Mouse (Mus musculus): ENCODE data around the gene Iqcf3. TPM values are rescaled to one million over a fixed set of nuclear protein-coding genes. Genes with fewer than 3 reads are reported as not detected.

Gene Iqcf3
- polyA plus RNA-seq, 1 experiment from 2014 or later, result not detected

DNA sequence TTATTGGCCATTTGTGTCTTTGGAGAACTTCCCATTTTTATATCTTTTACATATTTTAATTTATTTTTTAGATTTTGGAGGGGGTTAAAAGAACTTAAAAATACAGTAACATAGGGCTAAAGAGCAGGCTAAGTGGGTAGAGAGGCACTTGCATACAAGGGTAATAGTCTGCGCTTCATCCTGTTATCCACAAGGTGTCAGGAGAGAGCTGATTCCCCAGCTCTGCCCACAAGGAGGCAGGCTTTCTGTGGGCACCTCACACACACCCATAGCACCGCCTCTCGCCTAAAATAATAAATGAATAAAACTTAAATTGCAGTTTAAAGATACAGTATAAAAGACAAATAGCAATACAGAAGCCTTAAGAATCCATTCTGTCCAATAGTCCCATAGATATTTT is 29.6 kb downstream of the Iqcf3 start:
- 23% methylated on average over 3 of the region's 3 CpGs for WGBS
- no peaks in the 10 kb centered on the region for H3K27me3 ChIP-seq (ENCODE audit: control insufficient read depth, insufficient read depth, low read length)

DNA sequence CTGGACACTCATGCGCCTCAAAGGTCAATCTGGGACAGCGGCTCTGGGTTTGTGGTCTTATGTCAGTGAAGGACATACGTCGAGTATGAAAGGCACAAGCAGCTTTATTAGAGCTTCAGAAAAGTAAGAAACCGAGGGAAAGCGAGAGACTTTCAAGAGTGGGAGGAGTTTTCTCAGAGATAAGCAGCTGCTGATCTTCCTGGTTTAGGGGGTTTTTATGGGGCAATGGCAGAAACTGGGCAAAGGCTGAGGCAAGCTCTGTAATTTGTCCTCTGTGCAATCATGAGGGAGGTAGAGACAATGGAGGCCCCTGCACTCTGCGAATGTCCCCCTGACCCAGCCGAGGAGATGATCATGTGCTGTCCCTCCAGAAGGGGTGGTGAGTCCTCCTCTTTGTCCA is 41.5 kb downstream of the Iqcf3 start:
- no peak for DNase-seq (ENCODE audit: low spot score)
- no peaks in the 10 kb centered on the region for H3K9me3 ChIP-seq (ENCODE audit: control insufficient read depth, low read length)
- no peak for ATAC-seq (replicated peaks; ENCODE audit: low FRiP score)
- H3K36me3 ChIP-seq (ENCODE audit: control insufficient read depth, insufficient read depth, low read length), result no peaks in the 10 kb centered on the region
- no peaks in the 10 kb centered on the region for H3K27me3 ChIP-seq (ENCODE audit: control insufficient read depth, insufficient read depth, low read length)
- no peak overlapping the region for H3K4me2 ChIP-seq (ENCODE audit: low read depth, low read length, severe bottlenecking)
- H3K4me3 ChIP-seq (ENCODE audit: low read depth, low read length), result no peak overlapping the region
- no peak overlapping the region for H3K27ac ChIP-seq (ENCODE audit: low read depth, low read length)
- WGBS, result 83% methylated on average over 8 of the region's 8 CpGs
- H3K9ac ChIP-seq (ENCODE audit: low read length), result no peak overlapping the region
- no peaks in the 10 kb centered on the region for H3K4me1 ChIP-seq (replicated peaks; ENCODE audit: control insufficient read depth, insufficient read depth, low read length)

More for the DNA sequence above, 29.6 kb downstream of the Iqcf3 start:
- no peaks in the 10 kb centered on the region for H3K36me3 ChIP-seq (ENCODE audit: control insufficient read depth, insufficient read depth, low read length)
- H3K4me2 ChIP-seq (ENCODE audit: low read depth, low read length, severe bottlenecking), result no peak overlapping the region
- no peaks in the 10 kb centered on the region for H3K9me3 ChIP-seq (ENCODE audit: control insufficient read depth, low read length)
- DNase-seq (ENCODE audit: low spot score) (peak; percentile 69), ATAC-seq (replicated peaks; ENCODE audit: low FRiP score) (no peak)
- no peak overlapping the region for H3K4me3 ChIP-seq (ENCODE audit: low read depth, low read length)
- no peak overlapping the region for H3K27ac ChIP-seq (ENCODE audit: low read depth, low read length)
- H3K4me1 ChIP-seq (replicated peaks; ENCODE audit: control insufficient read depth, insufficient read depth, low read length), result no peaks in the 10 kb centered on the region
- H3K9ac ChIP-seq (ENCODE audit: low read length), result no peak overlapping the region

DNA sequence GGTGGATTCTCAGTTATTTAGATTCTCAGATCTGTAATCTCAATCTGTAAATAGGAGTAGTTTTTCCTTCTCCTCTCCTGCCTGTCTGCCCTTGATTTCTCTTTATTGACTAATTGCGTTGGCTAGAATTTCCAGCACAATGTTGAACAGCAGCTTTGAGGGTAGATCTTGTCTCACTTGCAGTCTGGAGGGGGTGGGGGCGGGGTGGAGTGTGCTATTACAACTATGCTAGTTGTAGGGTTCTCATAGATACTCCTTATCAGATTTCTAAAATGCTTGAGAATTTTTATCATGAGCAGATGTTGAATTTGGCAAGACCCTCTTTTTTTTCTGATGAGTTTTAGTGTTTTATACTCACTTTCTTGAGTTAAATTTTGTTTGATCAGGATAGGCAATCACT is 42.0 kb downstream of the Iqcf3 start:
- no peaks in the 10 kb centered on the region for H3K36me3 ChIP-seq (ENCODE audit: control insufficient read depth, insufficient read depth, low read length)
- H3K9ac ChIP-seq (ENCODE audit: low read length), result no peak overlapping the region
- no peak overlapping the region for H3K27ac ChIP-seq (ENCODE audit: low read depth, low read length)
- no peaks in the 10 kb centered on the region for H3K27me3 ChIP-seq (ENCODE audit: control insufficient read depth, insufficient read depth, low read length)
- H3K9me3 ChIP-seq (ENCODE audit: control insufficient read depth, low read length), result no peaks in the 10 kb centered on the region
- H3K4me1 ChIP-seq (replicated peaks; ENCODE audit: control insufficient read depth, insufficient read depth, low read length), result no peaks in the 10 kb centered on the region
- H3K4me3 ChIP-seq (ENCODE audit: low read depth, low read length), result no peak overlapping the region
- DNase-seq (ENCODE audit: low spot score), result no peak
- no peak for ATAC-seq (replicated peaks; ENCODE audit: low FRiP score)
- 80% methylated on average over 2 of the region's 2 CpGs for WGBS
- H3K4me2 ChIP-seq (ENCODE audit: low read depth, low read length, severe bottlenecking), result no peak overlapping the region

DNA sequence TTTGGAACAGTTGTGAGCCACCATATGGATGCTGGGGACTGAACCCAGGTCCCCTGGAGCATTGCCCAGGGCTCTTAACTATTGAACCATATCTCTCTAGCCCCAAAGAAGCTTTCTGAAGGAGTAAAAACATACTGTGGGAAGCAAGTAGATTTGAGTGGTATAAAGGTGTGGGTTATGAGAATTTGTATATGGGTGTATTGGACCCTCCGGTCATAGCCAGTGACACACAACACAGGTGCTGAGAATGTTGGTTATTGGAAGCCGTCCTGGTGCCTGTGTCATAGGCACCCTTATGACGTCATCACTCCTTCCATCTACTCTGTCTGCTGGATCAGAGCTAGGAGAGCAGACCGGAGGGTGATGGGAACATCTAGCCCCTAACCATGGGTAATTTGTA is 47.2 kb downstream of the Iqcf3 start, which contains the start of gene Iqcf5:
Gene Iqcf5 (plus strand): TSS at position 301 of the 400 bp plus-strand sequence.
- Histone ChIP-seq H3K9me3 (ENCODE audit: control insufficient read depth, low read length) (no peaks in the 10 kb centered on the region), H3K27me3 (ENCODE audit: control insufficient read depth, insufficient read depth, low read length) (no peaks in the 10 kb centered on the region), H3K4me3 (ENCODE audit: low read depth, low read length) (no peak within 1 kb of the TSS), H3K9ac (ENCODE audit: low read length) (no peak within 1 kb of the TSS), H3K4me2 (ENCODE audit: low read depth, low read length, severe bottlenecking) (no peak within 1 kb of the TSS), H3K27ac (ENCODE audit: low read depth, low read length) (no peak within 1 kb of the TSS), H3K36me3 (ENCODE audit: control insufficient read depth, insufficient read depth, low read length) (no peaks in the 10 kb centered on the region), H3K4me1 (replicated peaks; ENCODE audit: control insufficient read depth, insufficient read depth, low read length) (no peaks in the 10 kb centered on the region)
- WGBS, result 85% methylated on average over 4 of the region's 4 CpGs
- DNase-seq (ENCODE audit: low spot score) (no peak), ATAC-seq (replicated peaks; ENCODE audit: low FRiP score) (no peak)

DNA sequence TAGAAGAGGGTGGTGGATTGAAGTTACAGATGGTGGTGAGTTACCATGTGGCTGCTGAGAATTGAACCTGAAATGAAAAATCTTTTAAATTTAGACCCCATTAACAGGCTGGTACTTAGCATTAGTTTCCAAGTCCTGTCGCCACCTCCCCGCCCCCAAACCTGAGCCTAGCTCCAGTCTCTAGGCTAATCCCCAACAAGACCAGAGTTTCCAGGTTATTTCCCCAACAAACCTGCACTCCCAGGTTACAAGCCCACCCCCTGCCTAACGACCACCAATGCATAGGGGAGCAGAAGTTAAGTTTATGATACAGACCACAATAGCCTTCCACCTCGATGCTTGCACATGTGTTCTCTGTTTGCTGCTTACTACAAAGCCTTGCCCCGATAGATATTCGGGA is 47.9 kb downstream of the Iqcf3 start:
- H3K4me2 ChIP-seq (ENCODE audit: low read depth, low read length, severe bottlenecking), result no peak overlapping the region
- no peak overlapping the region for H3K4me3 ChIP-seq (ENCODE audit: low read depth, low read length)
- WGBS, result 80% methylated on average over 6 of the region's 6 CpGs
- H3K36me3 ChIP-seq (ENCODE audit: control insufficient read depth, insufficient read depth, low read length), result no peaks in the 10 kb centered on the region
- ATAC-seq (replicated peaks; ENCODE audit: low FRiP score) (no peak), DNase-seq (ENCODE audit: low spot score) (no peak)
- H3K9me3 ChIP-seq (ENCODE audit: control insufficient read depth, low read length), result no peaks in the 10 kb centered on the region
- H3K27me3 ChIP-seq (ENCODE audit: control insufficient read depth, insufficient read depth, low read length), result no peaks in the 10 kb centered on the region
- no peak overlapping the region for H3K27ac ChIP-seq (ENCODE audit: low read depth, low read length)
- H3K9ac ChIP-seq (ENCODE audit: low read length), result no peak overlapping the region
- no peaks in the 10 kb centered on the region for H3K4me1 ChIP-seq (replicated peaks; ENCODE audit: control insufficient read depth, insufficient read depth, low read length)

DNA sequence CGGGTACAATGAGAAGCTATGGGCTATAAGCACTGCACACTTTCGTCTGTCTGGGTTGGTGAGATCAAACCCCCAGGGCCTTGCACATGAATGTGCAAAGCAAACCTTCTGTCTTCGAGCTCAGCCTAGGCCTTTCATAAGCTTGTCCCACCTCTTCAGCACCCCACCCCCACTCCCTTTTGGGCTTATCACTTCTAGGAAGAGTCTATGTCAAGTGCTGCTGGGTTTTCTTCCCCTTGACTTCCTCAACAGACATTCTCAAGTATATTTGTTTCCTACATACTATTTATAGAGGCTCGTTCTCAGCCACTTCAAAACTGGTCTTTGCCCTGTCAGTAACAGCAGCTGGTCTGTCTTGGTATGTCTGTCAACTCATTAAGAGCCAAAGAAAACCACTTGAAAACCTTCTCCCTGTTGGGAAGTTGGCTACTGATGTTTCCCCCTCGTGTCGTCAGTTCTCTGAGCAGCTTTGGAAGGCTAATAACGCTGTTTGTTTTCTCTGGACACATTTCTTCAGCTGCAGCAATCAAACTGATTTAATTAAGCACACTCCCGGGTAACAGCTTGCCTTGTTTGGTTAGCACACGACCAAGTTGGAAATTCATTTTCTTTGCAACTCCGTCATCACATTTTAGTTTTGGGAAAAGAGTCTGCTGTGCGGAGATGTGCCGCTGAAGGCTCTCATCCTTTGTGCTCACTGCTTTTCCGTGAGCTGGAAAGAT is 48.5 kb downstream of the Iqcf3 start:
- ATAC-seq (replicated peaks; ENCODE audit: low FRiP score), result no peak
- whole genome bisulfite sequencing, result 69% methylated on average over 13 of the region's 13 CpGs
- DNase-seq (ENCODE audit: low spot score), result no peak

DNA sequence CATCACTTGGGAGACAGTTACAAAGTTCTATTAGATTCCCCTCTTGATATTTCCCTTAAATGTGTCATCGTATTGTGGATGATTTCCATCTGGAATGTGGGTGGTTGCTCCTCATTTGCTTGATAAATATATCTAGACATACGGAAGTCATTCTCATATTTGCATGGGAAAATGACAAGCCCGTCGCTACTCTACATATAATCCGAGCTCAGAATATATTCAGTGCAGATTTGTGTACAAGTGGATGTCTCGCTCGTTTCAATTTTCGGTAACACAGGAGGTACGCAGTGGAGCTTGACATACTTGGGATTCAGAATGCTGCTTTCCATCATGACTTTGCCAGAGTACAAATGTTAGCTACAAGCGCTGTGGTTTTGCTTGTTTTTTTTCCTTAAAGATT is 52.1 kb downstream of the Iqcf3 start:
- ATAC-seq (replicated peaks; ENCODE audit: low FRiP score) (no peak), DNase-seq (ENCODE audit: low spot score) (no peak)
- Histone ChIP-seq H3K9ac (ENCODE audit: low read length) (no peak overlapping the region), H3K4me3 (ENCODE audit: low read depth, low read length) (no peak overlapping the region), H3K4me2 (ENCODE audit: low read depth, low read length, severe bottlenecking) (no peak overlapping the region), H3K27ac (ENCODE audit: low read depth, low read length) (no peak overlapping the region), H3K36me3 (ENCODE audit: control insufficient read depth, insufficient read depth, low read length) (no peaks in the 10 kb centered on the region), H3K27me3 (ENCODE audit: control insufficient read depth, insufficient read depth, low read length) (no peaks in the 10 kb centered on the region), H3K9me3 (ENCODE audit: control insufficient read depth, low read length) (no peaks in the 10 kb centered on the region), H3K4me1 (replicated peaks; ENCODE audit: control insufficient read depth, insufficient read depth, low read length) (no peaks in the 10 kb centered on the region)
- WGBS, result 90% methylated on average over 10 of the region's 10 CpGs

More for the DNA sequence above, 48.5 kb downstream of the Iqcf3 start:
- Histone ChIP-seq H3K9ac (ENCODE audit: low read length) (no peak overlapping the region), H3K27me3 (ENCODE audit: control insufficient read depth, insufficient read depth, low read length) (no peaks in the 10 kb centered on the region), H3K36me3 (ENCODE audit: control insufficient read depth, insufficient read depth, low read length) (no peaks in the 10 kb centered on the region), H3K27ac (ENCODE audit: low read depth, low read length) (no peak overlapping the region), H3K4me2 (ENCODE audit: low read depth, low read length, severe bottlenecking) (no peak overlapping the region), H3K9me3 (ENCODE audit: control insufficient read depth, low read length) (no peaks in the 10 kb centered on the region), H3K4me3 (ENCODE audit: low read depth, low read length) (no peak overlapping the region), H3K4me1 (replicated peaks; ENCODE audit: control insufficient read depth, insufficient read depth, low read length) (no peaks in the 10 kb centered on the region)

DNA sequence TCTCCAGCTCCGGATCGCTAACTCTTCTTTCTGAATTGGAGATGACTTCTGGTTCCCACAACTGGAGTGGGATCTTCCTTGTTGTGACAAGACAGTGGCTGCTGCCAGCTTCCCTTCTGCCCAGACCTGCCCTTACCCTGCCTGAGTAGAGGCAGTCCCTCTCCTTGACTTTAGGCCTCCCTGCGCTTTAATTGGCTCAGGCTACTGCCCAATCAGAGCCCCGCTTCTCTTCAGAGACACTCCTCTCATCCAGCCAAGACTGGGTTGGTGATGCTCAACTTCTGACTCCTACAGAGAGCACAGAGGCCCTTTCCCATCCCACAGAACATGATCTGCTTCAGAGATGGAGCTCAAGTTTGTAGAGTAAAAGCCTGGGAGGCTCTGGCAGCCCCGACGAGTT is 57.2 kb downstream of the Iqcf3 start:
- Histone ChIP-seq H3K4me2 (ENCODE audit: low read depth, low read length, severe bottlenecking) (no peak overlapping the region), H3K9ac (ENCODE audit: low read length) (no peak overlapping the region), H3K4me3 (ENCODE audit: low read depth, low read length) (no peak overlapping the region), H3K9me3 (ENCODE audit: control insufficient read depth, low read length) (no peaks in the 10 kb centered on the region), H3K36me3 (ENCODE audit: control insufficient read depth, insufficient read depth, low read length) (no peaks in the 10 kb centered on the region), H3K27me3 (ENCODE audit: control insufficient read depth, insufficient read depth, low read length) (no peaks in the 10 kb centered on the region), H3K27ac (ENCODE audit: low read depth, low read length) (no peak overlapping the region), H3K4me1 (replicated peaks; ENCODE audit: control insufficient read depth, insufficient read depth, low read length) (no peaks in the 10 kb centered on the region)
- 72% methylated on average over 6 of the region's 6 CpGs for WGBS
- ATAC-seq (replicated peaks; ENCODE audit: low FRiP score), result no peak
- no peak for DNase-seq (ENCODE audit: low spot score)

DNA sequence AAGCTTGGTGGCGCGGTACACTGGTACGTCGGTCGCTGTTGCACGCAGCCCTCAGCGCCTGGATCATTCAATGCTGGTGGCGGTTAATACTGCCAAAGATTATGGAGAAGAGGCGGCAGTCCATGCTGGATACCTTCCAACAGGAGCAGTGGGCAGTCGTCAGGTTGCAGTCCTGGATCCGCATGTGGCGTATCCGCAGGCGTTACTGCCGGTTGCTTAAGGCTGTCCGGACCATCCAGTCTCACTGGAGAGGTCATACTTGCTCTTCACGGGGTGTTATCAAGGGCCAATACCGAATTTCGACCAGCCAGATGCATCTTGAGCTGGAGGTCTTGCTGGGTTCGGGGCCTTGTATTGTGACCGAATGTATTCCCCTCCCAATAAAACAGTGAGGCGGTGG is 59.6 kb downstream of the Iqcf3 start:
- H3K4me1 ChIP-seq (replicated peaks; ENCODE audit: control insufficient read depth, insufficient read depth, low read length), result no peaks in the 10 kb centered on the region
- no peak overlapping the region for H3K4me3 ChIP-seq (ENCODE audit: low read depth, low read length)
- no peaks in the 10 kb centered on the region for H3K9me3 ChIP-seq (ENCODE audit: control insufficient read depth, low read length)
- no peaks in the 10 kb centered on the region for H3K27me3 ChIP-seq (ENCODE audit: control insufficient read depth, insufficient read depth, low read length)
- H3K9ac ChIP-seq (ENCODE audit: low read length), result no peak overlapping the region
- H3K27ac ChIP-seq (ENCODE audit: low read depth, low read length), result no peak overlapping the region
- no peak for DNase-seq (ENCODE audit: low spot score)
- ATAC-seq (replicated peaks; ENCODE audit: low FRiP score), result no peak
- H3K36me3 ChIP-seq (ENCODE audit: control insufficient read depth, insufficient read depth, low read length), result no peaks in the 10 kb centered on the region
- no peak overlapping the region for H3K4me2 ChIP-seq (ENCODE audit: low read depth, low read length, severe bottlenecking)
- 90% methylated on average over 22 of the region's 22 CpGs for WGBS
